Mouse (Mus musculus) brain, embryonic 18.5 days (tissue): ENCODE measurements at regions not wholly inside any gene's neighbourhood (a gene's known extent, or its start where the extent isn't known, plus 50 kb on each side); places are given as distances from the start of the nearest gene placed in this dataset.

Source experiments
- DNase-seq: peaks from one replicate; pipeline ENCODE4 v3.0.0-alpha.2; 2012; ENCODE audit warnings: low read depth, low spot score

- no peak for DNase-seq
These were observed 119.6 kb upstream of the Smad1 start for GRCm38 (mm10) chr8:79518966-79519365.

GRCm38 (mm10) chr8:79515282-79515783 lies 116.0 kb upstream of the Smad1 start:
- DNase-seq, result no peak

- no peak for DNase-seq
These were observed 115.4 kb upstream of the Smad1 start for GRCm38 (mm10) chr8:79514655-79515278.

- DNase-seq, result no peak
These were observed 109.3 kb upstream of the Smad1 start for GRCm38 (mm10) chr8:79508597-79508996.

- no peak for DNase-seq
These were observed 106.1 kb upstream of the Smad1 start for GRCm38 (mm10) chr8:79505381-79505780.

GRCm38 (mm10) chr8:79503906-79504305 lies 104.6 kb upstream of the Smad1 start:
- no peak for DNase-seq

- no peak for DNase-seq
These were observed 102.7 kb upstream of the Smad1 start for GRCm38 (mm10) chr8:79502062-79502461.

GRCm38 (mm10) chr8:79501238-79501637 lies 101.9 kb upstream of the Smad1 start:
- no peak for DNase-seq

- no peak for DNase-seq
These were observed 99.9 kb upstream of the Smad1 start for GRCm38 (mm10) chr8:79499258-79499657.

- DNase-seq, result no peak
These were observed 99.3 kb upstream of the Smad1 start for GRCm38 (mm10) chr8:79498611-79499010.

GRCm38 (mm10) chr8:79491156-79491698 lies 91.9 kb upstream of the Smad1 start:
- no peak for DNase-seq

- no peak for DNase-seq
These were observed 91.4 kb upstream of the Smad1 start for GRCm38 (mm10) chr8:79490739-79491138.

- no peak for DNase-seq
These were observed 89.5 kb upstream of the Smad1 start for GRCm38 (mm10) chr8:79488861-79489260.

- DNase-seq, result no peak
These were observed 88.3 kb upstream of the Smad1 start for GRCm38 (mm10) chr8:79487597-79487996.

GRCm38 (mm10) chr8:79479326-79479725 lies 80.0 kb upstream of the Smad1 start:
- DNase-seq, result no peak

GRCm38 (mm10) chr8:79476012-79476411 lies 76.7 kb upstream of the Smad1 start:
- DNase-seq, result no peak

GRCm38 (mm10) chr8:79474679-79475078 lies 75.4 kb upstream of the Smad1 start:
- no peak for DNase-seq

- no peak for DNase-seq
These were observed 52.8 kb upstream of the Smad1 start for GRCm38 (mm10) chr8:79452101-79452500.

GRCm38 (mm10) chr8:79449453-79449852 lies 50.1 kb upstream of the Smad1 start:
- no peak for DNase-seq
